Mouse (Mus musculus): ENCODE measurements around the gene Glb1l.

- no peak for TF ChIP-seq GATA1 (IDR thresholded peaks at IDR 0.05; ENCODE audit: borderline replicate concordance, low read length)
- TF ChIP-seq FLI1 (IDR thresholded peaks at IDR 0.05; ENCODE audit: low read length) = no peak
These were observed 34.2 kb upstream of the Glb1l start for GRCm38 (mm10) chr1:75244836-75245235.

All from megakaryocyte, embryonic 14.5 days (primary cell).